Mouse (Mus musculus): ENCODE data around the gene Rhox1. TPM values are rescaled to one million over a fixed set of nuclear protein-coding genes. Genes with fewer than 3 reads are reported as not detected.
"Not testable (repeated sequence)": the region's sequence is repeated elsewhere in the genome, so short reads cannot be mapped to it uniquely, and the experiment has no call there.

The Rhox1 gene
- polyA plus RNA-seq, 1 experiment from 2014 or later = not detected

DNA sequence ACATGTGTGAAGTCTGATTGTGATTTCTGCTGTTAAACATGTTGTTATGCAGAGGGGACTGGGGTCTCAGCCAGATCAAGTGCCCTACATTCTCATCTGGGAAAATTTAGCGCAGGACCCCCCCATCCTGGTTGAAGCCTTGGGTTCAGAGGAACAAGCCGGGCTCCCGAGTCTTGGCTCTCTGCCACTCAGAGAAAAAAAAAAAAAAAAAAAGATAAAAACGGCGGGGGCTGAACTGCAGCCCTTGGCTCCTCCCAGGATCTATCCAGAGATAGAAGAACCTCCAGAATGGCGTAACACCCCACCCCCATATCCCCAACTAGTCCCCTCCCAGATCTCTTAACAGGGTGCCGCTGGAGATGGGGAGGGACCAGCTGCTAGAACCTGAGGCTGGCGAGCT is 37.7 kb downstream of the Rhox1 start:
- not testable (repeated sequence) for H3K36me3 ChIP-seq (ENCODE audit: control insufficient read depth, insufficient read depth, low read length); H3K27ac ChIP-seq (ENCODE audit: low read length); H3K9ac ChIP-seq (ENCODE audit: low read depth, low read length); H3K27me3 ChIP-seq (ENCODE audit: control insufficient read depth, insufficient read depth, low read depth, low read length); H3K4me2 ChIP-seq (ENCODE audit: low read length); ATAC-seq; H3K4me3 ChIP-seq (ENCODE audit: low read depth, low read length); H3K9me3 ChIP-seq (replicated peaks; ENCODE audit: control insufficient read depth, low read length, poor library complexity, severe bottlenecking); H3K4me1 ChIP-seq (ENCODE audit: control insufficient read depth, insufficient read depth, low read length)
- 81% methylated on average over 6 of the region's 8 CpGs for WGBS

DNA sequence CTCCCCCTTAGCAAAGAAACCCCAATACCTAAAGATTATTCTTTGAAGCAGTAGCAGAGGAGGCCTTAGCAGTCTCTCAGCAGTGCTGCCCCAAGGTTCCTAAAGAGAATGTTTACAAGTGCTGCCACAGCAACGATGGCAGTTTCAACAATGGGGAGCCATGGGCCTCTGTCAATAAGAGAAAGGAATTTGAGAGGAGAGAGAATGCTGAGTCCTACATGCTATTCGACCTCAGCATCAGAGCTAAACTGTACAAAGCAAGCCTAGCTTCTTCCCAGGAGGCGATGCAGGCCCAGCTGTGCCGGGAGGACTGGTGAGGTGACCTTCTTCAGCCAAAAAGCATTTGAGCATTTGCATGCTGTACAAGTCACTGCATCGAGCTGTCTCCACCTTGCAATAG is 53.3 kb downstream of the Rhox1 start, which contains the start of gene Akap14:
Gene Akap14, minus strand, starts transcription at position 101 of the 400 bp plus-strand sequence.
- Histone ChIP-seq H3K9ac (ENCODE audit: low read depth, low read length) (no peak within 1 kb of the TSS), H3K36me3 (ENCODE audit: control insufficient read depth, insufficient read depth, low read length) (no peaks in the 10 kb centered on the region), H3K27ac (ENCODE audit: low read length) (no peak within 1 kb of the TSS), H3K4me2 (ENCODE audit: low read length) (no peak within 1 kb of the TSS), H3K4me1 (ENCODE audit: control insufficient read depth, insufficient read depth, low read length) (no peaks in the 10 kb centered on the region), H3K4me3 (ENCODE audit: low read depth, low read length) (no peak within 1 kb of the TSS), H3K27me3 (ENCODE audit: control insufficient read depth, insufficient read depth, low read depth, low read length) (no peaks in the 10 kb centered on the region), H3K9me3 (replicated peaks; ENCODE audit: control insufficient read depth, low read length, poor library complexity, severe bottlenecking) (no peaks in the 10 kb centered on the region)
- WGBS = 42% methylated on average over 5 of the region's 5 CpGs
- no peak for ATAC-seq

- no peaks in the 10 kb centered on the region for H3K9me3 ChIP-seq (replicated peaks; ENCODE audit: control insufficient read depth, low read length, poor library complexity, severe bottlenecking)
- H3K9ac ChIP-seq (ENCODE audit: low read depth, low read length) = no peak overlapping the region
- H3K4me3 ChIP-seq (ENCODE audit: low read depth, low read length) = no peak overlapping the region
- H3K36me3 ChIP-seq (ENCODE audit: control insufficient read depth, insufficient read depth, low read length) = no peaks in the 10 kb centered on the region
- no peaks in the 10 kb centered on the region for H3K4me1 ChIP-seq (ENCODE audit: control insufficient read depth, insufficient read depth, low read length)
- no peak for ATAC-seq
- WGBS = 40% methylated on average over 3 of the region's 3 CpGs
- H3K27ac ChIP-seq (ENCODE audit: low read length) = no peak overlapping the region
- H3K4me2 ChIP-seq (ENCODE audit: low read length) = no peak overlapping the region
- no peaks in the 10 kb centered on the region for H3K27me3 ChIP-seq (ENCODE audit: control insufficient read depth, insufficient read depth, low read depth, low read length)
These were observed 55.0 kb downstream of the Rhox1 start for GRCm38 (mm10) chrX:37167085-37167484.

Other genes starting within 250 kb of the Rhox1 start
- gene Sept6, start 230.5 kb downstream of the Rhox1 start, polyA plus RNA-seq (2015; fragmentation: Nextera tagmentation; extraction: Ambion mirVana) = 78.2 and 87.8 TPM in 2 replicates
- gene Sowahd, start 173.4 kb downstream of the Rhox1 start, polyA plus RNA-seq (2015; fragmentation: Nextera tagmentation; extraction: Ambion mirVana) = 0.12 TPM in 1 of 2 replicates, not detected in the other
- gene Rpl39, start 136.9 kb downstream of the Rhox1 start, polyA plus RNA-seq (2015; fragmentation: Nextera tagmentation; extraction: Ambion mirVana) = 229 and 259 TPM in 2 replicates
- gene Upf3b, start 111.9 kb downstream of the Rhox1 start, polyA plus RNA-seq (2015; fragmentation: Nextera tagmentation; extraction: Ambion mirVana) = 29.8 and 32.8 TPM in 2 replicates
- 26.2 and 26.8 TPM in 2 replicates for gene Nkap, start 95.5 kb downstream of the Rhox1 start, polyA plus RNA-seq (2015; fragmentation: Nextera tagmentation; extraction: Ambion mirVana)
- gene Akap14, start 53.4 kb downstream of the Rhox1 start, polyA plus RNA-seq (2015; fragmentation: Nextera tagmentation; extraction: Ambion mirVana) = 0.57 and 0.82 TPM in 2 replicates
- gene Ndufa1, start 31.1 kb downstream of the Rhox1 start, polyA plus RNA-seq (2015; fragmentation: Nextera tagmentation; extraction: Ambion mirVana) = 605 and 635 TPM in 2 replicates
- 20.8 and 23.2 TPM in 2 replicates for gene Rnf113a1, start 31.0 kb downstream of the Rhox1 start, polyA plus RNA-seq (2015; fragmentation: Nextera tagmentation; extraction: Ambion mirVana)
- not detected in 2 replicates for gene Gm9, start 11.2 kb downstream of the Rhox1 start, polyA plus RNA-seq (2015; fragmentation: Nextera tagmentation; extraction: Ambion mirVana)
- gene Rhox2a, start 22.7 kb upstream of the Rhox1 start, polyA plus RNA-seq (2015; fragmentation: Nextera tagmentation; extraction: Ambion mirVana) = not detected in 2 replicates
- gene Rhox3a, start 27.7 kb upstream of the Rhox1 start, polyA plus RNA-seq (2015; fragmentation: Nextera tagmentation; extraction: Ambion mirVana) = not detected in 2 replicates
- gene Rhox4a, start 43.1 kb upstream of the Rhox1 start, polyA plus RNA-seq (2015; fragmentation: Nextera tagmentation; extraction: Ambion mirVana) = not detected in 2 replicates
- not detected in 2 replicates for gene Rhox3a2, start 157.8 kb upstream of the Rhox1 start, polyA plus RNA-seq (2015; fragmentation: Nextera tagmentation; extraction: Ambion mirVana)
- not detected in 2 replicates for gene Rhox4a2, start 168.6 kb upstream of the Rhox1 start, polyA plus RNA-seq (2015; fragmentation: Nextera tagmentation; extraction: Ambion mirVana)
- gene Rhox2b, start 189.8 kb upstream of the Rhox1 start, polyA plus RNA-seq (2015; fragmentation: Nextera tagmentation; extraction: Ambion mirVana) = not detected in 2 replicates
- gene Rhox4b, start 210.2 kb upstream of the Rhox1 start, polyA plus RNA-seq (2015; fragmentation: Nextera tagmentation; extraction: Ambion mirVana) = not detected in 2 replicates
- gene Rhox2c, start 231.4 kb upstream of the Rhox1 start, polyA plus RNA-seq (2015; fragmentation: Nextera tagmentation; extraction: Ambion mirVana) = not detected in 2 replicates
- gene Rhox3c, start 236.3 kb upstream of the Rhox1 start, polyA plus RNA-seq (2015; fragmentation: Nextera tagmentation; extraction: Ambion mirVana) = not detected in 2 replicates

Measured in midbrain, embryonic 16.5 days (tissue).